Mouse (Mus musculus): ENCODE measurements around the gene Crybg2. TPM values are rescaled to one million over a fixed set of nuclear protein-coding genes. Genes with fewer than 3 reads are reported as not detected.

The Crybg2 gene
- total and polyA plus RNA-seq, 3 experiments = 0.65 to 2.3 TPM; not detected in 1

DNA sequence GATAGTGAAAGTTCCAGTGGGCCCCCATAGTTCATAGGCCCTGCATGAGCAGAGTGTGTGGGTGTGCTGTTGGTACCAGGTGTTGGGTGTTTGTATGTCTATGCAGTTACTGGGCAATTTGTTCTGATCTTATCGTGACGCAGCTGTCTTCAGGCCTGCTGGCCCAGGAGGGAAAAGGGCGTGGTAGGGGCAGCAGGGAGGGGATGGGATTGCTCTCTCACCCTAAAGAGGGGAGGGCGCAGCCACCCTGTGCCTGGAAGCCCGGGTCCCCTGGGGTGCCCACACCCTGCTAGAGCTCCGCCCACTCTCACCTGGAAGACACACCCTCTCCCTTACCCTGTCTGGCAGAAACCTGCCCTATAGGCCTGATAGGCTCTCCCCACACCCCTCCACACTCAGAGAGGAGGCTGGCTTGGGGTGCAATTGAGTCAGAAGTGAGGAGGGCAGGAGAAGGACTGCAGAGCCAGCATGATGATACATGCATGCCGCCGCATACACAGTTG is 1.4 kb downstream of the Crybg2 start:
- Histone ChIP-seq H3K36me3 (ENCODE audit: control insufficient read depth in 1 of 2, insufficient read depth in 2 of 2, low read length in 2 of 2) (peaks cover 0 to 3% of the 10 kb centered on the region in 2 experiments; a peak in 2 of 4 replicates), H3K27me3 (ENCODE audit: control insufficient read depth in 1 of 2, insufficient read depth in 2 of 2, low read length in 2 of 2) (no peaks in the 10 kb centered on the region), H3K4me1 (ENCODE audit: control insufficient read depth in 1 of 2, insufficient read depth in 2 of 2, low read length in 2 of 2) (peaks cover 3 to 18% of the 10 kb centered on the region in 2 experiments), H3K27ac (ENCODE audit: control insufficient read depth, low read depth, low read length) (peak overlapping the region; percentile 51), H3K9ac (ENCODE audit: control insufficient read depth, low read depth, low read length, poor library complexity, severe bottlenecking) (peak overlapping the region; percentile 29), H3K9me3 (replicated peaks; ENCODE audit: insufficient read depth, low read length) (no peaks in the 10 kb centered on the region), H3K4me3 (ENCODE audit: control insufficient read depth in 1 of 2, insufficient read depth in 1 of 2, low read depth in 2 of 2, low read length in 2 of 2) (peak overlapping the region; percentile 43 to 53; a peak in 3 of 4 replicates), H3K79me2 (ENCODE audit: control insufficient read depth, insufficient read depth, low read length, poor library complexity) (no peaks in the 10 kb centered on the region)
- no peak for TF ChIP-seq NRF1 (IDR thresholded peaks at IDR 0.05; ENCODE audit: insufficient read depth, low read depth, low read length, poor library complexity, severe bottlenecking)
- TF ChIP-seq CHD2 (IDR thresholded peaks at IDR 0.05; ENCODE audit: low read length) = no peak
- no peak for TF ChIP-seq HCFC1 (IDR thresholded peaks at IDR 0.05; ENCODE audit: low read depth, low read length)
- TF ChIP-seq SMC3 (IDR thresholded peaks at IDR 0.05; ENCODE audit: low read depth, low read length) = no peak
- TF ChIP-seq UBTF (IDR thresholded peaks at IDR 0.05; ENCODE audit: borderline replicate concordance, insufficient read depth, low read depth, low read length) = no peak
- TF ChIP-seq GATA1 (IDR thresholded peaks at IDR 0.05; ENCODE audit: low read depth, low read length) = 0 out of 2 replicates have a peak, but pooled peaks have one; percentile 13
- no peak for TF ChIP-seq POLR2AphosphoS5 (IDR thresholded peaks at IDR 0.05; ENCODE audit: borderline replicate concordance, low read depth, low read length)
- peak; percentile 80 for DNase-seq (ENCODE audit: low read depth, low spot score)

DNA sequence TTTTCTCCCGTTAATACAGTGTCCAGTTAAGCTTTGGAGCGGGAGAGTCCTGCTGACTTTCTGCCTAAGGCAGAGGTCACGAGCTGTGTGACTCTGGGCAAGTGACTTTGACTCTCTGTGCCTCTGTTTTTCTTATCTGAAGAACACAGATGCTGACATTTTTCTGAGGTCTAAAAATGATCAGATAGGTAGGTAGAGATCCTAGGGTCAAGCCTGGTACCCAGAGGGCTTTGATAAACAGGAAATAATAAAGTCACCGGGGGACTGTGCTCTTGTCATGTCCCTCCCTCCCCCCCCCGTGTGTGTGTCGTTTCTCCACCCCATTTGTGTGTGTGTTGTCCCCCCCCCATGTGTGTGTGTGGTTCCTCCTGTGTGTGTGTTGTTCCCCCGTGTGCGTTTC is 1.9 kb downstream of the Crybg2 start:
- Histone ChIP-seq H3K4me1 (ENCODE audit: control insufficient read depth in 1 of 2, insufficient read depth in 2 of 2, low read length in 2 of 2) (peaks cover 3 to 18% of the 10 kb centered on the region in 2 experiments), H3K27me3 (ENCODE audit: control insufficient read depth in 1 of 2, insufficient read depth in 2 of 2, low read length in 2 of 2) (no peaks in the 10 kb centered on the region), H3K36me3 (ENCODE audit: control insufficient read depth in 1 of 2, insufficient read depth in 2 of 2, low read length in 2 of 2) (peaks cover 0 to 3% of the 10 kb centered on the region in 2 experiments; a peak in 2 of 4 replicates)
- TF ChIP-seq USF1 (IDR thresholded peaks at IDR 0.05; ENCODE audit: low read depth, low read length) (no peak), ZC3H11A (IDR thresholded peaks at IDR 0.05; ENCODE audit: low read depth, low read length) (no peak), EP300 (IDR thresholded peaks at IDR 0.05; ENCODE audit: low read depth in 1 of 2, low read length in 2 of 2) (peak in 1 of 2 experiments; percentile 40; a peak in 3 of 4 replicates), NRF1 (IDR thresholded peaks at IDR 0.05; ENCODE audit: insufficient read depth, low read depth, low read length, poor library complexity, severe bottlenecking) (no peak), UBTF (IDR thresholded peaks at IDR 0.05; ENCODE audit: borderline replicate concordance, insufficient read depth, low read depth, low read length) (no peak), MYC (IDR thresholded peaks at IDR 0.05; ENCODE audit: low read depth, low read length) (no peak), RCOR1 (IDR thresholded peaks at IDR 0.05; ENCODE audit: low read depth, low read length) (0 out of 2 replicates have a peak, but pooled peaks have one; percentile 15), ZKSCAN1 (IDR thresholded peaks at IDR 0.05; ENCODE audit: low read depth, low read length) (no peak), MEF2A (IDR thresholded peaks at IDR 0.05; ENCODE audit: extremely low read depth, insufficient replicate concordance, low read depth, low read length, poor library complexity, severe bottlenecking) (no peak), ZMIZ1 (IDR thresholded peaks at IDR 0.05; ENCODE audit: low read depth, low read length) (no peak), TCF12 (IDR thresholded peaks at IDR 0.05; ENCODE audit: low read depth, low read length) (peak; percentile 67; the same call in 1 of the 2 replicates), TBP (IDR thresholded peaks at IDR 0.05; ENCODE audit: low read depth, low read length) (no peak), SIN3A (IDR thresholded peaks at IDR 0.05; ENCODE audit: low read length) (no peak), ZNF384 (IDR thresholded peaks at IDR 0.05; ENCODE audit: low read depth, low read length) (no peak), CTCF (IDR thresholded peaks at IDR 0.05 in 2 of 3, conservative IDR thresholded peaks at IDR 0.05 in 1 of 3; ENCODE audit: control insufficient read depth in 1 of 3, insufficient read depth in 1 of 3, low read depth in 2 of 3, low read length in 3 of 3, poor library complexity in 1 of 3, severe bottlenecking in 1 of 3) (no peak), JUND (IDR thresholded peaks at IDR 0.05; ENCODE audit: low read depth, low read length) (no peak), TAL1 (IDR thresholded peaks at IDR 0.05; ENCODE audit: low read length) (peak; percentile 26; the same call in 1 of the 2 replicates), GATA1 (IDR thresholded peaks at IDR 0.05; ENCODE audit: low read depth, low read length) (peak; percentile 41; the same call in 1 of the 2 replicates), BHLHE40 (IDR thresholded peaks at IDR 0.05; ENCODE audit: borderline replicate concordance, low read depth, low read length) (no peak), MXI1 (IDR thresholded peaks at IDR 0.05; ENCODE audit: low read depth, low read length) (no peak), SMC3 (IDR thresholded peaks at IDR 0.05; ENCODE audit: low read depth, low read length) (no peak), HCFC1 (IDR thresholded peaks at IDR 0.05; ENCODE audit: low read depth, low read length) (no peak), CHD1 (IDR thresholded peaks at IDR 0.05; ENCODE audit: low read depth, low read length) (no peak), E2F4 (IDR thresholded peaks at IDR 0.05; ENCODE audit: borderline replicate concordance, low read depth, low read length) (no peak), POLR2AphosphoS5 (IDR thresholded peaks at IDR 0.05; ENCODE audit: borderline replicate concordance, low read depth, low read length) (no peak), ELF1 (IDR thresholded peaks at IDR 0.05; ENCODE audit: low read depth, low read length) (no peak), ETS1 (IDR thresholded peaks at IDR 0.05; ENCODE audit: low read depth, low read length) (peak; percentile 23; the same call in 1 of the 2 replicates), POLR2A (IDR thresholded peaks at IDR 0.05; ENCODE audit: control insufficient read depth in 1 of 2, insufficient read depth in 1 of 2, low read depth in 1 of 2, low read length in 2 of 2, poor library complexity in 1 of 2) (no peak), CHD2 (IDR thresholded peaks at IDR 0.05; ENCODE audit: low read length) (no peak)

More for the DNA sequence above, 1.9 kb downstream of the Crybg2 start:
- Histone ChIP-seq H3K4me3 (ENCODE audit: control insufficient read depth in 1 of 2, insufficient read depth in 1 of 2, low read depth in 2 of 2, low read length in 2 of 2) (peak overlapping the region; percentile 43 to 53), H3K79me2 (ENCODE audit: control insufficient read depth, insufficient read depth, low read length, poor library complexity) (no peaks in the 10 kb centered on the region), H3K9me3 (replicated peaks; ENCODE audit: insufficient read depth, low read length) (no peaks in the 10 kb centered on the region), H3K27ac (ENCODE audit: control insufficient read depth, low read depth, low read length) (peak overlapping the region; percentile 51), H3K9ac (ENCODE audit: control insufficient read depth, low read depth, low read length, poor library complexity, severe bottlenecking) (peak overlapping the region; percentile 29)
- no peak for DNase-seq (ENCODE audit: low read depth, low spot score)

All from MEL (cell line).